Mouse (Mus musculus) T-helper 2 cell (primary cell): ENCODE measurements around the gene Gm9857.

Experiments used
- in situ Hi-C: fragments of 300-600 bp; cut with MboI, MseI; formaldehyde crosslinking; loops from one replicate; pipeline ENCODE4 v1.15.1; 2025; ENCODE audit warnings: high pct_unique_total_duplicates

Gm9857 gene

DNA sequence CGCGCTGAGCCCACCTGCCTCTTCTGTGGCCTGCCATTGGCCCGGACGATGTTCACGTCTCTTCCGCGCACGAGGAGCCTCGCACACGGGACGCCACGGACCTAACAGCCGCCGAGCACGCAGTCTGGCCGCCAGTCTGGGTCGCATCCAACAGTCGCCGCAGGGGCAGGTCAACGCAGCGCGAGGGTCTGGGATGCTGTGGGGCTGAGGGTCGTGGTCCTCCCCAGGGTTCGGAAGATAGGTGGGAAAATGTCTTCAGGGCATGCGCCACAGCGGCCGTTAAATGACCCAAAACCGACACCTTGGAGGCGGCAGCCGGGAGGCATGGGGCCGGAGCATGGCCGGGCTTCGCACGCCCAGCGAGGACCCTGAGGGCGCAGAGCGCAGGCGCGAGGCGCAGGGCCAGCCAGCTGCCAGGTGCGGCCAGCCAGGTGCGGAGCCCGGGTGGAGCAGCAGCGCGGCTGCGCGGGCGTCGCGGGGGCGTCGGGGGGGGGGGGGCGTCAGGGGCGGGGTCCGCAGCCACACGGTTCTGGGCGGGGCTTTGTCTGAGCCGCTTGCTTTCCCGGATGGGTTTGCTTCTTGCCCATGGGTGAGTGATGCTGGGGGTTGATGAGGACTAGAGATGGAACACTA is at the start of gene Gm9857:
Gene Gm9857 (minus strand): TSS at position 445 of the 633 bp plus-strand sequence.
- in situ Hi-C loops = no loop called here

DNA sequence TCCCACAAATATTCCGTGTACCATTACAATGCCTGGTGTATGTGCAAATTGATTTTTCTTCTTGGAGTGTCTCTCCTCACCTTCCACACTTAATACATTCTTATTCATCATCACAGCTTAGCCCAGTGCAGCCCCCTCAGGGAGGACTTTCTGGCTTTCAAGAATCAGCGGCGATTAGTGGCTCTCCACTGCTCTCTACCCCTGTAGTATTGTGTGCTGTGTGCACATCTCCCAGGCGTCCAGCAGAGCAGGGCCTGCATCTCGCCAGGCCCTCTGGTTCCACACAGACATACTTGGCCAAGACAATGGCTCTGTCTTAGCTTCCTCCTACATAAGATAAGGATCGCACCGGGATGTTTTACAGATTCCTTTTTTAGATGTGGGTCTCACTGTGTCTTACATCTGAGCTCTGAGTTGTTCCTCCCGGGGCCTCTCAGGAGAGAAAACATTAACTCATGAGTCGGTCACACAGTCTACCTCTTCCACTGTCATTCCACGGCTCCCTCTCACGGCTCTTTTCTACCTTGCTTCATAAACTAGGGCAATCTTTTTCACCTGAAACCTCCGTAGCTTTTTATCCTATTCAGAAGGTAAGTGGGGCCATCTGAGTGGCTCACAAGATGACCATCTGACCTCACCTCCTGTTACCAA is 46.9 kb upstream of the Gm9857 start:
- in situ Hi-C loops = no loop called here

DNA sequence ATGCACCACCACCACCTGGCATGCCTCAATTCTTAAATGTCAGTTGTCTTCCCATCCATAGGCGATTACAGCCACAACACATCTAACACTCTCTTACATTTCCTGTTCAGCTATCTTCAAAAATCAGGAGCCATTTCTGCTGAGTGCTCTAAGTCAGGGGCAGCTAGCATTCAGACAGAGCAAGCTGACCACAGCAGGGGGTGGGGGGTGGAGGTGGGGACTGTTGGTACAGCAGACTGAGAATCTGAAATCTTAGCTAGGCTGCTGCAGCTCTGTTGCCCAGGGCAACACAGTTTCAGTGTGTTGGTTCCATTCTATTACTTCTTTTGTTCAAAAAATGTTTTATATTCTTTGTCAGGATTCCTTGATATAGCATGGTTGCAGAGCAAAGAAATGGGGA is 46.3 kb upstream of the Gm9857 start:
- in situ Hi-C loops = no loop called here

- in situ Hi-C loops = no loop called here
Measured at GRCm38 (mm10) chr3:108983989-108984388, 43.7 kb upstream of the Gm9857 start.

DNA sequence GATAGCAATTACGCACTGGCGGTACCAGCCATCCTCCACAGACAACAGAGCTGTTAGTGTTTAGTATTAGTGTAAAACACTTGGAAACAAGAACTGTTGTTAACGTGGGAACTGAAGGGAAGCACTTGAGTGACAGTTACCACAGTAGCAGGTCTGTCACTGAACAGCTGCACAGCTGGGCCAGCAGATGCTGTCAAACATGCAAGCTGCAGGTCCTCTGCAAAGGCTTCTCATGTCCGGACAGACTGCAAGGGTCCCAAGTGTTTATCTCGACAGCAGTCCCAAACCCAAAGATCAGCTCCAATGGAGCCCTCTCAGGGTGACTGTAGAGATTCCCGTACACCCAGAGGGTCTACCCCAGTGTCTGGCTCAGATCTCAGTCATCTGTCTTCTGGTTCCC is 41.7 kb upstream of the Gm9857 start:
- in situ Hi-C loops = no loop called here

DNA sequence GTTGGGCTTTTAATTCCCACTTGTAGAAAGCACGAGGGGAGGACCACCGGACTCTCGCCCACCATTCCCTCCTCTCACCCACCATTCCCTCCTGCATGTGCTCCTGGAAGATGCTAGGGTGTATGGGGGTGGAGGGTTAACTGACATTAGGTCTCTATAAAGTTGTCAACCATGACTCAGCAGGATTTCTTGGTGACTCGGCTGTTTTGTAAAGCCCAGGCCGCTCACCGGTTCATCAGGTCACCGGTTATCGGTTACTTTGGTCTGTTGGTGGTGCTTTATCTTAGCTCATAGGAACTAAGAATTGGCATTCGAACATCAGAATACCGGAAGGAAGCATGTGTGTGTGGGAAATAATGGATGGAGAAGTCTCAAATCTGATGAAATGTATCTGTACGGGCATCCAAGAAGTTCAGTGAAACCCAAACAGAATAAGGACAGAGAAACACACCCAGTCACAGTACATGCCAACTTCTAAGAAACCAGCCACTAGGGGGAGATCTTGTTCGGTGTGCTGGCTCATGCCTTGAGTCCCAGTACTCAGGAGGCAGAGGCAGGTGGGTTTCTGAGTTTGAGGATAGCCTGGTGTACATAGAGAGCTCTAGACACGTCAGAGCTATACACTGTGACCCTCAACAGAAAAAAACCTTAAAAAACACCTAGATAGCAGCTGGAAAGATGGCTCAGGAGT is 37.2 kb upstream of the Gm9857 start:
- in situ Hi-C loops = no loop called here

DNA sequence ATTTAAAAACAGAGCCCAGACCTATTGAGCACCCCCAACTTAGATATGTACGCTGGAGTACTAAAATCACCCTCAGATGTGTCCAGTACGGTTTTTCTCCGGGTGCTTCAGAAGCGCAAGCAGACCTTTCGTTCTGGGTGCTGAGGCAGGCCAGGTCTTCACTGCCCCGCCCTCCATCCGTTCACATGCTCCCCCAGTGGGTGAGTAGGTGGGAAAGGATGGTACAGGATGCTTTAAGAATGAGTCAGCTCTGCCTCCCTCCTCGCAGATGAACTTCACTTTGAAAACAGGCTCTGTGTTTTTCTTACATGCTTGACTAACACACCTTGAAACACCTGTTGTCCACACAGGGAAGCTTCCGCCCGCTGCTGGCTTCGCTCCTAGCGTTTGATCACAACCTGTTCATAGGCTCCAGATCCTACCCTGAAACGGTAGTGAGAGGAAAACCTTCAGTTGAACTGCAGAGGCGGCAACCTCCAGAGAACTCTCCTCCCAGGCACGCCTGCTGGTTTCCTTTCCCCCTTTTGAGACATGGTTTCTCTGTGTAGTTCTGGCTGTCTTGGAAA is 34.8 kb upstream of the Gm9857 start:
- in situ Hi-C loops = no loop called here

DNA sequence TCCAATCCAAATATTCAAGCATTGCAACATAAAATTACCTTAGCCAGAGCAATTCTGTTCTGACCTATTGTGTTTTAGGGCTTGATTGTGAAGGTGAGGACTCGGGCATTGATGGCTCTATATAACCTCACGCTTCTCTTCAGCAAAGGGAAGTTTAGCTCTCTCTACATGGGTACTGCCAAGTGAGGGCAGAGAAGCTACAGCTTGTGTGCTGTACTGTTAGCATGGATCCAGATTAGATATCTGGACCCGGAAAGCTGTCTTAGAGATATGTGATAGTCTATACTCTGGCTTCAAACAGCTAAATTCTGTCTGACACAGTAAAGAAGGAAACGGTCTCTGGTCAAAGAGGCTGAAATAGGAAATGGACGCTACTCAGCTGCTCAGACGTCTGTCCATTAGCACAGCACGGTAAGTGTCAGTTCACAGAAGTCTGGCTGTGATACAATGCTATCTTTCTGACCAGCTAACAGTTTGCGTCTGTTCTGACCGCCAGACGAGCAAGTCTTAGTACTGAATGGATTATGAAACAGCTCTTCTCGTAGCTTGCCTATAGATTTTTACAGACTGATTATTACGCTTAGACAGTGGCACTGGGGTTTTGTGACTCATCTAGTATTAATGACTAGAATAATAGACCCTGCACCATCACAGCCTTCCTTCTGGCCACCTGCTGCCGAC is 33.9 kb upstream of the Gm9857 start:
- in situ Hi-C loops = no loop called here

GRCm38 (mm10) chr3:108966051-108966450 is 25.8 kb upstream of the Gm9857 start:
- in situ Hi-C loops = no loop called here

GRCm38 (mm10) chr3:108964361-108965044 is 24.3 kb upstream of the Gm9857 start:
- in situ Hi-C loops = no loop called here

GRCm38 (mm10) chr3:108963776-108964175 is 23.5 kb upstream of the Gm9857 start:
- in situ Hi-C loops = no loop called here

DNA sequence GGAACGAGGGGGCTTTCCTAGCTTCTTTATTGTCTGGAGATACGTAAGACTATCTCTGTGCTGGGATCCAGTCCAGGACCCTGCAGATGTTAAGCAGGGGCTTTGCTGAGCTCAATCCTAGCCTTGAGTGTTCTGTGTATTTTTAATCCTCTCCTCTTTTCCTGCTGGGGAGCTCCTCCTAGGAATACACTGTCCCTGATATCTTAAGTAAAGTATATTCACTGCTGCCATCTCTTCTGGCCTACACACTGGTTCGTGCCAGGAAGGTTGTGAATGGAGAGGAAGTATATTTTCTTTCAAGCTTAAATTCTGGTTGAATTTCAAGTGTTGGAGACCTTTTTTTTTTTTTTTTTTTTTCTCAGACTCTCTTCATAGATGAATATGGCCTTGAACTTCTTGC is 23.0 kb upstream of the Gm9857 start:
- in situ Hi-C loops = no loop called here

GRCm38 (mm10) chr3:108961655-108962054 is 21.4 kb upstream of the Gm9857 start:
- in situ Hi-C loops = no loop called here

DNA sequence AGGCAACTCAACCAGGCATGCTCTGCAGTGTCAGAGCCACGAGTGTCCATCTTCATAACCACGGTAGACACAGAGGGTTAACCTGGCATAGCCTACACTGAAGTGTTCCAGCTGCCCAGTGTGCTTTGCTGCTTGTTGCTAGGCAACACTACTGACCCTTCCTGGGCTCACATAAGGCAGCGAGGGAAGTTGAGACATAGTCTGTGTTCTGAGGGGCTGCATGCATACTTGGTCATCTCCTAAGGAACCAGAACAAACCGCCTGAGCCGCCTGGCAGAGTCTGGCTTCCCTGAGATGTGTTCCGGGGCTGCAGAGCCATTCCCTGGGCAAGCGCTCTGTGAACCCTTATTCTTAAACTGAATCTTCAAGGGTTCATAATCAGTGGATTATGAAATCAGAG is 21.0 kb upstream of the Gm9857 start:
- in situ Hi-C loops = no loop called here

GRCm38 (mm10) chr3:108959680-108960295 is 19.5 kb upstream of the Gm9857 start:
- in situ Hi-C loops = no loop called here

GRCm38 (mm10) chr3:108957976-108958375 is 17.7 kb upstream of the Gm9857 start:
- in situ Hi-C loops = no loop called here

GRCm38 (mm10) chr3:108940996-108941395 is 751 bp upstream of the Gm9857 start:
- in situ Hi-C loops = no loop called here

- in situ Hi-C loops = no loop called here
Measured at GRCm38 (mm10) chr3:108939573-108939972, 672 bp downstream of the Gm9857 start, which contains the start of gene Henmt1. Gene Henmt1, plus strand, starts transcription at chr3:108939873.

GRCm38 (mm10) chr3:108938691-108939090 is 1.6 kb downstream of the Gm9857 start:
- in situ Hi-C loops = no loop called here

DNA sequence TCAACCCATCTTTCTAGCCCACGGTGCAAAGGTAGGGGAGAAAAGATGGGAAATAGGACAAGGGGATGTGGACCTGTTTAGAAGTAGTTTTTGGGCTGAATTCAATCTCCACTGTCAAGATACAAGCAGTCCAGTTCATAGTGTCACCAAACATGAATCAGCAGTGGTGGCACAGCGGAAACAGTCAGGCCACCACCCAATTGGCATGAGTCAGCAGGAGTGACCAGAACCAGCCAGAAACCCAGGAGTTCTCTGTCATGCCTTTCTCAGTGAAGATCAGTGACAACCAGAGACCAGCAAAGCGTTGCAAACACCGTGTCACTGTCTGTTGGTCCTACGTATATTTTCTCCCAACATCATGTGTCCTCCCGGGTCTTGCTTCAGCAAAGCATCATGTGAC is 6.7 kb downstream of the Gm9857 start:
- in situ Hi-C loops = no loop called here

GRCm38 (mm10) chr3:108926308-108926707 is 13.9 kb downstream of the Gm9857 start:
- in situ Hi-C loops = no loop called here
